Mouse (Mus musculus) G1E (cell line): ENCODE measurements around the gene Oaf.

ENCODE experiments used
- CTCF ChIP-seq: IDR thresholded peaks from 2 replicates; pipeline ENCODE4 v1.5.1; 2012; ENCODE audit warnings: low read depth, low read length, inconsistent platforms, mixed read lengths
- GATA1 ChIP-seq: IDR thresholded peaks from 2 replicates; pipeline ENCODE4 v1.6.1; 2012; ENCODE audit warnings: borderline replicate concordance, low read length, inconsistent platforms, mixed read lengths
- GATA2 ChIP-seq: IDR thresholded peaks from 2 replicates; pipeline ENCODE4 v1.6.1; 2012; ENCODE audit warnings: low read depth, low read length, inconsistent platforms, borderline replicate concordance
- POLR2AphosphoS5 ChIP-seq: IDR thresholded peaks from 2 replicates; pipeline ENCODE4 v1.6.1; 2012; ENCODE audit warnings: low read depth, low read length, inconsistent platforms; ENCODE audit not compliant: insufficient replicate concordance
- TAL1 ChIP-seq: conservative IDR thresholded peaks from 2 replicates; pipeline ENCODE4 v1.6.1; 2012; ENCODE audit warnings: low read depth, low read length, inconsistent platforms, mixed read lengths

DNA sequence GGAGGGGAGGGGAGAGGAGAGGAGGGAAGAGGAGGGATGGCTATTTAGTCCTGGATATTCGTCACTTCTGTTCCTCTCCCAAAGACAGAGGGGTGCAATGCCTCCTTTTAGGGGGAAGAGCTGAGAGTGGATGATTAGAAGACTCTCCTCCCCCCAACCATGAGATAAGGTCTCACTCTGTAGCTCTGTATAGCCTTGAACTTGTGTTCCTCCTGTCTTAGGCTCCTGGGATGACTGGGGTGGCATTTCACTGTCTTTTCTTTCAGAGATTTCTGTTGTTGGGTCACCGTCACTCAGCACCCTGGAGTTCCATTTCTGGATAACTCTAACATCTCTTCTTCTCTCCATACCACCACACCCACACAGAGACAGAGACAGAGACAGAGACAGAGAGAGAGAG is 1.5 kb downstream of the Oaf start:
- no peak for TF ChIP-seq CTCF
- no peak for TF ChIP-seq GATA1
- no peak for TF ChIP-seq TAL1
- TF ChIP-seq POLR2AphosphoS5: no peak
- TF ChIP-seq GATA2: no peak
